Mouse (Mus musculus) limb, embryonic 15.5 days (tissue): ENCODE measurements at regions not wholly inside any gene's neighbourhood (a gene's known extent, or its start where the extent isn't known, plus 50 kb on each side); places are given as distances from the start of the nearest gene placed in this dataset.

Source experiments
- ATAC-seq: fragments of 200-750 bp; cut with Nextera tagmentation; 2 replicates; pipeline ENCODE4 v1.8.0; 2017; ENCODE audit warnings: low read depth, moderate TSS enrichment; ENCODE audit not compliant: insufficient number of reproducible peaks, low FRiP score, low TSS enrichment
- H3K27ac ChIP-seq: fragments of 300-500 bp; sonication (generic); 2 replicates; pipeline ENCODE4 v1.5.1; 2015; ENCODE audit warnings: moderate library complexity, mild to moderate bottlenecking, inconsistent platforms
- H3K27me3 ChIP-seq: fragments of 300-500 bp; sonication (generic); 2 replicates; pipeline ENCODE4 v1.6.1; 2015; ENCODE audit warnings: inconsistent platforms
- H3K36me3 ChIP-seq: fragments of 300-500 bp; sonication (generic); 2 replicates; pipeline ENCODE4 v1.6.1; 2015; ENCODE audit warnings: inconsistent platforms
- H3K4me1 ChIP-seq: fragments of 300-500 bp; sonication (generic); 2 replicates; pipeline ENCODE4 v1.6.1; 2015; ENCODE audit warnings: inconsistent platforms
- H3K4me2 ChIP-seq: fragments of 300-500 bp; sonication (generic); 2 replicates; pipeline ENCODE4 v1.6.1; 2015; ENCODE audit warnings: mild to moderate bottlenecking, inconsistent platforms
- H3K4me3 ChIP-seq: fragments of 300-500 bp; sonication (generic); 2 replicates; pipeline ENCODE4 v1.5.1; 2015; ENCODE audit warnings: mild to moderate bottlenecking, inconsistent platforms
- H3K9ac ChIP-seq: fragments of 300-500 bp; sonication (generic); 2 replicates; pipeline ENCODE4 v1.6.1; 2015; ENCODE audit warnings: inconsistent platforms
- H3K9me3 ChIP-seq: fragments of 300-500 bp; sonication (generic); 2 replicates; pipeline ENCODE4 v1.6.1; 2016; ENCODE audit warnings: inconsistent platforms
- WGBS: fragments of 180-500 bp; shearing (Covaris S2); methylation state at CpG from one replicate; pipeline ENCODE4 v1.1.7; 2015; 5-methylcytosine and 5-hydroxymethylcytosine counted together

DNA sequence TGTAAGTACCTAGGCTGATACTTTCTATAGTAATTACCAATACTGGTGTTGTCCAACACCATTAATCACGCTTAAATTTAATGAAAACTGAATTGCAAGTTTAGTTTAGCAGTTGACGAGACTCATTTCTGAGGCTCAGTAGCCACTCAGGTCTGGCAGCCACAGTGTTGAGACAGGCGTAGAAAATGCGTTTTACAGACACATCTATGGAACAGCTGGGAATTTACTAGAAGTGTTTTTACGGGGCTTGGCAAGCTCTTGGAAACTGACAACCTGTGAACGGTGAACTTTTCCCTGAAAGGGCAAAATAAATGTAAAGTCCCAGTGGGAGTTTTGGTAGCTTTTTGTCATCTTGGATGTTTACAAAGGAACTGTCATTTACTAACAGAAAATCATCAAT, 920.1 kb upstream of the Lrrc6 start:
- 24% methylated on average over 6 of the region's 6 CpGs for WGBS

DNA sequence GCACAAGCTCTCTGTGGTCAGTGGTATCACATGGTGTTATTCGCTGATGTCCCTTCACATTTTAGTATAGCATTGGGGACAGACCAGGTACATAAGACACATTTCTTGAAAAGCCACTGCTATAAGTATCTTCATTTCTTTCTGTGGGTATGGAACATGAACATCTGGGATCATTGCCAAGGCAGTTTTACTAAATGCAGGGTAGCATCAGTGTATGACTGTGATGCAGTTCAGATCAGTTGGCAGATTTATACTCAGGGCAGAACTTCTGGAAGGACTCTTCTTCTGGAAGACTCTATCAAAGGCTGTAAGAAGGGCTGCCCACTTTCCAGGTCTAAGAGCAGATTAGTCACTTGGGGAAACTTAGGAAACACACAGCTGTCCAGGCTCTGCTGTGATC, 919.0 kb upstream of the Lrrc6 start:
- Histone ChIP-seq H3K27ac (no peak overlapping the region), H3K9ac (no peak overlapping the region), H3K4me3 (no peak overlapping the region), H3K4me2 (no peak overlapping the region), H3K9me3 (no peaks in the 10 kb centered on the region), H3K36me3 (no peaks in the 10 kb centered on the region), H3K4me1 (0 out of 2 replicates have a peak, but pooled peaks cover 6% of the 10 kb centered on the region), H3K27me3 (no peaks in the 10 kb centered on the region)
- ATAC-seq: no peak
- 92% methylated on average over 1 of the region's 1 CpGs for WGBS

More for the DNA sequence above, 920.1 kb upstream of the Lrrc6 start:
- H3K36me3 ChIP-seq: no peaks in the 10 kb centered on the region
- no peak overlapping the region for H3K4me2 ChIP-seq
- no peaks in the 10 kb centered on the region for H3K27me3 ChIP-seq
- 0 out of 2 replicates have a peak, but pooled peaks cover 6% of the 10 kb centered on the region for H3K4me1 ChIP-seq
- H3K4me3 ChIP-seq: no peak overlapping the region
- H3K9me3 ChIP-seq: no peaks in the 10 kb centered on the region
- ATAC-seq: no peak
- no peak overlapping the region for H3K27ac ChIP-seq
- no peak overlapping the region for H3K9ac ChIP-seq

DNA sequence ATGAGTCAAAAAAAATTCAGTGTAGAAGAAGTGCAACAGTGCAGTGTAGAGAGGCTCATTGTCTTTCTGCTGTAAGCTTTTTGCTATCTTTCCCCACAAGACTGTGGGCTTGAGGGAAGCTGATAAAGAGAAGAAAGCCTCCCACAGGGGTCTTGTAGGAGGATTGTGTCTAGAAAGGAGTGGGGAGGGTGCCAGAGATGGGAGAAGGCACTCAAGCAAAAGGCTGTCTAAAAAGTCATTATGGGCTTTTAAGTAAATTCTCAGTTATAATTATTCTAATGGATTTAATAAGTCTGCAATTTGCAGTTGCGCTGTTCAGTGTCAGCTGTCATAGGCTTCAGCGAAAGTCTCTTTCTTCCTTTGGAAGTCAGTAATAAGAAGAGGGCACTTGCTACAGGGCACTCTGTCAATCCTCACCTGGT, 917.0 kb upstream of the Lrrc6 start:
- WGBS: 82% methylated on average over 2 of the region's 2 CpGs
- H3K9me3 ChIP-seq: no peaks in the 10 kb centered on the region
- H3K4me3 ChIP-seq: no peak overlapping the region
- no peaks in the 10 kb centered on the region for H3K36me3 ChIP-seq
- no peak overlapping the region for H3K27ac ChIP-seq
- no peaks in the 10 kb centered on the region for H3K27me3 ChIP-seq
- 0 out of 2 replicates have a peak, but pooled peaks cover 6% of the 10 kb centered on the region for H3K4me1 ChIP-seq
- H3K9ac ChIP-seq: no peak overlapping the region
- no peak overlapping the region for H3K4me2 ChIP-seq
- ATAC-seq: no peak

- H3K27ac ChIP-seq: no peak overlapping the region
- no peaks in the 10 kb centered on the region for H3K36me3 ChIP-seq
Observed at GRCm38 (mm10) chr15:67415840-67416239, 915.1 kb upstream of the Lrrc6 start.

DNA sequence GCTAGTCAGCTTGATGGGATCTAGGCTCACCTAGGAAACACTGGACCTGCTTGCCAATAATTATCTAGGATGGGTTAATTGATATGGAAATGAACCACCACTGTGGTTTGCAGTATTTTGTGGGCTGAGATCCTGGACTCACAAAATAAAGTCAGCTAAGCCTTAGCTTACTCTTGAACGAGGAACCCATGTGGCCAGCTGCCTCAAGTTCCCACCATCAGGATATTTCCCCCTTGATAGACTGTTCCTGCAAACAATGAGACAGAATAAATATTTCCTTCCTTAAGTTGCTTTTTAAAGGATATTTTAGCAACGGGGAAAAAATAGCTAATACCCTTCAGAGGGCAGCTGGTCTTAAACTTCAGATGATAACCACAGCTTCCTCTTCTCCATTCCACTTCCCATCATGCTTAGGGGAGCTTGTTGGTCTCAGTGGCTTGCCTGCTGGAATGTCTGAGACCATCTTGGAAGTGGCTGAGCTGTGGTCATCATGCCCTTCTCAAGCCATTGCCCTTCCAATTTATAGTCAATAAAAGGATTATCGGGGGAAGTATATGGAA, 913.7 kb upstream of the Lrrc6 start:
- H3K4me1 ChIP-seq: no peaks in the 10 kb centered on the region
- no peaks in the 10 kb centered on the region for H3K9me3 ChIP-seq
- ATAC-seq: no peak
- H3K4me2 ChIP-seq: no peak overlapping the region
- H3K9ac ChIP-seq: no peak overlapping the region
- no peaks in the 10 kb centered on the region for H3K27me3 ChIP-seq
- no peak overlapping the region for H3K4me3 ChIP-seq
- 81% methylated on average over 3 of the region's 3 CpGs for WGBS
- no peaks in the 10 kb centered on the region for H3K36me3 ChIP-seq
- no peak overlapping the region for H3K27ac ChIP-seq

More at GRCm38 (mm10) chr15:67415840-67416239, 915.1 kb upstream of the Lrrc6 start:
- Histone ChIP-seq H3K4me2 (no peak overlapping the region), H3K9ac (no peak overlapping the region), H3K4me3 (no peak overlapping the region), H3K4me1 (0 out of 2 replicates have a peak, but pooled peaks cover 6% of the 10 kb centered on the region), H3K27me3 (no peaks in the 10 kb centered on the region), H3K9me3 (no peaks in the 10 kb centered on the region)
- 71% methylated on average over 2 of the region's 2 CpGs for WGBS
- no peak for ATAC-seq

DNA sequence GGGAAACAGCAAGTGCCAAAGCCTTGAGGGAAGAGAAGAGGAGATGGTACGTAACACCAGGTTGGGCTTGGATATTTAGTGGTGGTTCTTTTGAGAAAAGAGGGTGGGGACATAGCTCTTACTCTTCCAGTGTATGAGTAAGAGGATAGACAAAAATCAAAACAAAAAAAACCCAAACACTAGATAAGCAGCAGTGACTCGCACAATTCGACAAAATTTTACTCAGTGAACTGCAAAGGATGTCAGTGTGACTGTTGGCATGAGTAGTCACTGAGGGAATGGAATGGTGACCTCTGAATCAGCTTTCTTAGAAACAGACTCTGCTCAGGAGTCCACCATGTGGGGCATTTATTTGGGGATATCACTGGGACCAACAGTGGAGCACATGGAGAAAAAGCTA, 912.9 kb upstream of the Lrrc6 start:
- Histone ChIP-seq H3K9ac (no peak overlapping the region), H3K9me3 (no peaks in the 10 kb centered on the region), H3K36me3 (no peaks in the 10 kb centered on the region), H3K27me3 (no peaks in the 10 kb centered on the region), H3K4me3 (no peak overlapping the region), H3K4me1 (no peaks in the 10 kb centered on the region), H3K27ac (no peak overlapping the region), H3K4me2 (no peak overlapping the region)
- no peak for ATAC-seq
- WGBS: 83% methylated on average over 3 of the region's 3 CpGs

GRCm38 (mm10) chr15:67412394-67412793, 911.7 kb upstream of the Lrrc6 start:
- no peak for ATAC-seq

GRCm38 (mm10) chr15:67411657-67412056, 910.9 kb upstream of the Lrrc6 start:
- H3K9ac ChIP-seq: no peak overlapping the region
- no peaks in the 10 kb centered on the region for H3K9me3 ChIP-seq
- H3K4me3 ChIP-seq: no peak overlapping the region
- 81% methylated on average over 2 of the region's 2 CpGs for WGBS
- no peak overlapping the region for H3K27ac ChIP-seq
- no peaks in the 10 kb centered on the region for H3K4me1 ChIP-seq
- no peak for ATAC-seq
- no peaks in the 10 kb centered on the region for H3K36me3 ChIP-seq
- no peaks in the 10 kb centered on the region for H3K27me3 ChIP-seq
- no peak overlapping the region for H3K4me2 ChIP-seq

More at GRCm38 (mm10) chr15:67412394-67412793, 911.7 kb upstream of the Lrrc6 start:
- Histone ChIP-seq H3K4me2 (no peak overlapping the region), H3K36me3 (no peaks in the 10 kb centered on the region), H3K27me3 (no peaks in the 10 kb centered on the region), H3K4me3 (no peak overlapping the region), H3K4me1 (no peaks in the 10 kb centered on the region), H3K9me3 (no peaks in the 10 kb centered on the region), H3K27ac (no peak overlapping the region), H3K9ac (no peak overlapping the region)
- WGBS: 64% methylated on average over 1 of the region's 1 CpGs

DNA sequence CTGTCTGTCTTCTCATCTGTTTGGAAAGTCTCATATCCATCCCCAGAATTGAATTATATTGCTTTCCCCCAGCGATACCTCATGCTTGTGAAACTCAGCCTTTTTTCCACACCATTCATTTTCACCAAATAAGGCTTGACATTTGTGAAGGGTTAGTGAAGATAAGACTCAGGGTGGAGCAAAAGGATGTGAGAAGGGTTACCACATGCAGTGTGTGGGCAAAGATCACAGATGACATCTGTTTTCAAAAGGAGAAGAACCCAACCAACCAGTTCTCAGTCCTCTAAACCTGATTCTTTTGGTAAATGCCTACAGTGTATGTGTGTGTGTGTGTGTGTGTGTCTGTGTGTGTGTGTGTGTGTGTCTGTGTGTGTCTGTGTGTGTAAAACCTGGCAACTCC, 909.3 kb upstream of the Lrrc6 start:
- no peaks in the 10 kb centered on the region for H3K9me3 ChIP-seq
- no peak for ATAC-seq
- H3K36me3 ChIP-seq: no peaks in the 10 kb centered on the region
- no peaks in the 10 kb centered on the region for H3K4me1 ChIP-seq
- no peaks in the 10 kb centered on the region for H3K27me3 ChIP-seq
- no peak overlapping the region for H3K4me3 ChIP-seq
- H3K4me2 ChIP-seq: no peak overlapping the region
- H3K9ac ChIP-seq: no peak overlapping the region
- no peak overlapping the region for H3K27ac ChIP-seq
- WGBS: 71% methylated on average over 1 of the region's 1 CpGs

DNA sequence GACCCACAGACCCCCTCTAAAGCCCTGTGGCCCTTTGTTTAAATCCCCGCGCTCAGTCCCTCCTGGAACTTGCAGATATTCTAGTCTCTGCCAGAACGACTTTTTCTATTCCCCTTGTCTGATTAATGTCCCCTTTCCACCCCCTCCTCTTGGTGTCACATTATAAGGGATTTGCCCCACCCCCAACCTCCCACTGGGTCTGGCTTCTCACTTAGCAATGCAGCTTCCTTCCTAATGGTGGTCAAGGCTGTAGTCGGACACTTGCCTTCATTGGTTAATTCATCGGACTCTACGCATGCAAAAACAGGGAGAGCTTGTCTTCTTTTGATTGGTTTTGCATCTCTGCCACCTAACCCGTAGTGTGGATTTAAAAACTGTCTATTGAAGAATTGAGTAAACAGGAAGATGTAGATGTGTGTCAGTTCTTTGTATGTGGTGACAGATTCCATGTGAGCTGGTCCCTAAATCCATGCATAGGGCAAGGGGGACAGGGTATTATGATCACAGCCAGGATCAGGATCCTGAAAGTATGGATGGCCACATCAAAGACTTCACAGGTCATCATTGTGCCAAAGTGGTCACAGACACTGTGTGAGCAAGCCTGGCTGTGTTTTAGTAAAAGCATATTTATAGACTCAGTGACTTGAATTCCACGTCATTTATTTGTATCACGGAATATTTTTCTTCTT, 908.3 kb upstream of the Lrrc6 start:
- no peaks in the 10 kb centered on the region for H3K27me3 ChIP-seq
- no peak overlapping the region for H3K27ac ChIP-seq
- no peaks in the 10 kb centered on the region for H3K36me3 ChIP-seq
- H3K4me3 ChIP-seq: no peak overlapping the region
- no peak overlapping the region for H3K9ac ChIP-seq
- WGBS: 70% methylated on average over 9 of the region's 9 CpGs
- H3K9me3 ChIP-seq: no peaks in the 10 kb centered on the region
- no peaks in the 10 kb centered on the region for H3K4me1 ChIP-seq
- no peak for ATAC-seq
- H3K4me2 ChIP-seq: no peak overlapping the region

GRCm38 (mm10) chr15:67407244-67407643, 906.5 kb upstream of the Lrrc6 start:
- H3K4me3 ChIP-seq: no peak overlapping the region
- H3K27me3 ChIP-seq: no peaks in the 10 kb centered on the region
- WGBS: 86% methylated on average over 2 of the region's 2 CpGs
- no peaks in the 10 kb centered on the region for H3K4me1 ChIP-seq
- H3K4me2 ChIP-seq: no peak overlapping the region
- no peak overlapping the region for H3K27ac ChIP-seq
- H3K36me3 ChIP-seq: no peaks in the 10 kb centered on the region
- H3K9me3 ChIP-seq: no peaks in the 10 kb centered on the region
- no peak overlapping the region for H3K9ac ChIP-seq
- no peak for ATAC-seq

- no peak for ATAC-seq
- Histone ChIP-seq H3K27ac (no peak overlapping the region), H3K4me2 (no peak overlapping the region), H3K36me3 (no peaks in the 10 kb centered on the region), H3K27me3 (no peaks in the 10 kb centered on the region), H3K9me3 (no peaks in the 10 kb centered on the region), H3K4me1 (no peaks in the 10 kb centered on the region), H3K4me3 (no peak overlapping the region), H3K9ac (no peak overlapping the region)
- WGBS: 24% methylated on average over 2 of the region's 2 CpGs
Observed at GRCm38 (mm10) chr15:67405523-67405922, 904.8 kb upstream of the Lrrc6 start.
